Mouse (Mus musculus) ZHBTc4 (cell line): ENCODE data around the gene Olfr187.
"Not testable (repeated sequence)": the region's sequence is repeated elsewhere in the genome, so short reads cannot be mapped to it uniquely, and the experiment has no call there.

Source experiments
- DNase-seq: peaks from one replicate; pipeline ENCODE4 v3.0.0-alpha.2; 2011; ENCODE audit warnings: low read depth, low spot score

Olfr187 gene

GRCm38 (mm10) chr16:59039710-59040109 lies at the start of gene Olfr187:
Gene Olfr187 (minus strand): TSS chr16:59039767.
- no peak for DNase-seq

- DNase-seq = not testable (repeated sequence)
Measured at GRCm38 (mm10) chr16:59081113-59081512, 41.5 kb upstream of the Olfr187 start.

- DNase-seq = no peak
Measured at GRCm38 (mm10) chr16:59077905-59078304, 38.3 kb upstream of the Olfr187 start, which contains the start of gene Olfr190. Gene Olfr190 (minus strand): TSS chr16:59078005.

DNA sequence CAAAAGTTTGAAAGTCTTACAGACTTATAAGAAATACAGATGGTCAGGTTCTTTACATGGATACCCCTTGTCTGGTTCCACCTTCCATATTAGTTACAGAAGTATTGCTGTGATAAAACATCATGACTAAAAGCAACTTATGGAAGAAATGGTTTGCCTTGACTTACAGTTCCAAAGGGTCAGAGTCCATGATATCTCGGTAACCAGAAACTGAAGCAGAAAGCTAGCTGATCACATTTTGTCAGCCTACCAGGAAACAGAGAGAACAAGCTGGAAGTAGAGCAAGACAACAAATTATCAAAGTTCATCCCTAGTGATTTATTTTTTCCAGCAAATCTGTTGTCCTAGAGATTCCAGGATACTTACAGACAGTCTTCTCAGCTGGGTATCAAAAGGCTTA lies 34.0 kb upstream of the Olfr187 start:
- DNase-seq = no peak

DNA sequence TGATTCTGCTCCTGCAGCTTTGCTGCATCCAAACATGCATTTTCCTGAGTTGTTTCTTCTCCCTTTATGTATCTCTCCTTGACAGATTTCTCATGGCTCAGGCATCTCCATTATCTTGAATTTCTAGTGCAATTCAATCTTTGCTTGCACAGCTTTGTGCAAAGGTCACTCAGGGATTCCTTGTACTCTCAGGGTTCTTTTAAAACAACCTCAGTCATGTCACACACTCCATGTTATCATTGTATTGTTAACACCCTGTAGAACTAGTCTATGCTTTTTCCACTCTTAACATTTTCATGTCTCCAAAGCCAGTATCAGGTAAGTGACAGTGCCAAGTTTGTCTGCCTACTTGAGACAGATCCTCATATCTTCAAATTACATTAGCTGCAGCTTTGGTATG lies 32.2 kb upstream of the Olfr187 start:
- DNase-seq = no peak

GRCm38 (mm10) chr16:59062411-59062810 lies 22.8 kb upstream of the Olfr187 start:
- DNase-seq = not testable (repeated sequence)

DNA sequence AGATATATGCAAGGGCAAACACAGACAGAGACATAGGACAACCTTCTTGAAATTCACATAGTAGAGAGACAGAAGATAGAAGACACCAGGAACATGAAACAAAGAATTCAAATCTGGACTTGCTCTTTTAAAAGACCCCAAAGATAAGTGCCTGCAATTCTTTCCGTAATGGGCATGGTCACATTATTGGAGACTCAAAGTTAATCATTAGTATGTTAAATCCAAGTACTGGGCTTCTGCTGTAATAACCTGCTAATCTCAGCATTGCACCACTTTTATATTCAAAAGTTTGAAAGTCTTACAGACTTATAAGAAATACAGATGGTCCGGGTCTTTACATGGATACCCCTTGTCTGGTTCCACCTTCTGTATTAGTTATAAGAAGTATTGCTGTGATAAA lies 9.7 kb upstream of the Olfr187 start:
- DNase-seq = not testable (repeated sequence)

GRCm38 (mm10) chr16:59048860-59049259 lies 9.3 kb upstream of the Olfr187 start:
- no peak for DNase-seq

- DNase-seq = no peak
Measured at GRCm38 (mm10) chr16:59047579-59047978, 8.0 kb upstream of the Olfr187 start.

GRCm38 (mm10) chr16:59045835-59046234 lies 6.3 kb upstream of the Olfr187 start:
- no peak for DNase-seq

DNA sequence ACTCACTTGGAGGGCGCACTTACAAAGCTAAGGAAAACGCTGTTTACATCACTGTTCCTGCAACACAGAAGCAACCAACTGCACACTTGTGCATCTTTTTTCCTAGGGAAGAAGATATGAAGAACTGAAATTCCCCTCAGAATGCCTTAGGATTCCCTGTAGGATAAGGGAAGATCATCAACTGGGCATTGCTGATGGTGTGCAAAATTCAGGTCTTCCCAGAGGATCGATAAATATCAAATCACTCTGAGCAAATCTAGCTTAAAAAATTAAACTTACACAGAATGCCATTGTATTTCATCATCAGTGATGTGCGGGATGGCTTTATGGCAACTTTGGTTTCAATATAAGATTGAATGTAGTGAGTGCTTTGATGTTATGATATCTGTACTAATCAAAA lies 9.4 kb downstream of the Olfr187 start, which contains the start of gene Olfr186:
TSS of gene Olfr186 (minus strand) at position 101 of the 400 bp plus-strand sequence.
- DNase-seq = no peak

DNA sequence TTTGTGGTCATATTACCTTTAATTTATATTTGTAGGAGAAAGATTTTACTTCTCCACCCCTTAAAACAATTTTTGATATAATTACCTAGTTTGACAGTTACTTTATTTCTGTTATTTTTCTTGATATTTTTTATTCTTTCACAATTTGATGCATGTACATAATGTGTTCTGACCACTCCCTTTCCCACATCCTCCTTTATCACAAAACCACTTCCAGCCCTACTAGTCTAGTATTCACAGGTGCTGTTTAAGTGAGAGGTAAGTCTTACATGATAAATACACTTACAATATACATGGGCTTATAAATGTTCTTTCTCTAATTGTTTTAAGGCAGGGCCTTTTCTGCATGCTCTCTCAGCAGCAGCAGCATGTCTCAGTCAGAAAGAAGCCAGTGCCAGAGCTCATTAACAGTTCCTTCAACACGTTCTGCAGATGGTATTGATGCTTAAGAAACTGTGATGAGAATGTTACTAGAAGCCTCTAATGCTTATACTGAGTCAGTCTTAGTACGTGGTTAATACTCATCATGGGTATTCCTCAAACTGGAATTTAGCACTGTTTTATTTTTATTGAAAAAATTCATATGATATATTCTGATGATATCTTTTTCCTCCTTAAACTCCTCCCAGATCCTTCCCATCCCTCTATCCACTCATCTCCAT lies 26.1 kb downstream of the Olfr187 start:
- DNase-seq = no peak

DNA sequence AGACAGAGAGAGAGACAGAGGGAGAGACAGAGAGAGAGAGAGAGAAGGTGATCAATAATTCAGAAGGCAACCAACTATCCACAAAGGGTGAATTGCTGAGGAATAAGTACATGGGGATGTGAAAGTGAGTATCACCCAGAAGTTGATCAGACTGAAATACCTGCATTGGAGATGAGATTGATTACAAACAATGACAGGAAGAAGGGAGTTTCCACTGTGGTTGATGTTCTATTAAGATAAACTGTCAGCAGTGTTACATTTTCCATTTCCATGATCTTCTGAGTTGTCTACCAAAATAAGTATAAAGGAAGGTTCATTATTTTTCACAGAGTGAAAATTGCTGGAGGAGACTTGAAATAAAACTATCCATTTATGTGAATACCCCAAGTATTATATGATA lies 32.4 kb downstream of the Olfr187 start:
- DNase-seq = no peak

DNA sequence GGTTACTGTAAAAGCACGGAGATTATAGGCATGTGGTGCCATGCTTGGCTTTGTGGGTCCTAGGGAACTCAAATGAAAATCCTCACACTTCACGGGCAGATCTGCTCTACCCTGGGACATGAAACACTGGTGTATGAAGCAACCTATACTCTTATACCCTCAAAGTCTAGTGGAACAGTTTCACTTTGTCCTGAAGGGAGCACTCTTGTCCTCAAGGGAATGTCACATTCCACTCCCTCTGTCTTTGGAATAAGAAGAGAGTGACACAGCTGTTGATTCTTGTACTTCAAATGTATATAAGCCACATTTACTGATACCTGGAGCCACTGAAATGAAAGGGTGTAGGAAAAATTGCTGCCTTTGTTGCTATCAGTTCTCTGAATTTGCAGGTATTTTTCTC lies 44.5 kb downstream of the Olfr187 start, which contains the start of gene Olfr183:
TSS of gene Olfr183 (plus strand) at position 301 of the 400 bp plus-strand sequence.
- DNase-seq = no peak
